Mouse (Mus musculus) gonadal fat pad, adult 2 months (tissue): ENCODE results near the gene 5830411N06Rik. TPM values are rescaled to one million over a fixed set of nuclear protein-coding genes. Genes with fewer than 3 reads are reported as not detected.

Experiments
- DNase-seq: peaks from one replicate; pipeline ENCODE4 v3.0.0-alpha.2; 2012; ENCODE audit warnings: low read depth
- polyA plus RNA-seq: library from polyadenylated mRNA; depleted of rRNA; stranded (reverse); fragments of >200 nt; gene quantifications from 2 replicates; pipeline ENCODE4 v1.2.3, GENCODE M21; 2012; rRNA removed

5830411N06Rik gene
- 0.13 and 0.14 TPM in 2 replicates for polyA plus RNA-seq

- no peak for DNase-seq
Measured at GRCm38 (mm10) chr7:140247216-140247615, at the start of gene 5830411N06Rik. Gene 5830411N06Rik (plus strand): TSS chr7:140247284.

- DNase-seq: no peak
Measured at GRCm38 (mm10) chr7:140201090-140201489, 46.0 kb upstream of the 5830411N06Rik start.

- DNase-seq: no peak
Measured at GRCm38 (mm10) chr7:140205864-140206263, 41.2 kb upstream of the 5830411N06Rik start, which contains the start of gene Olfr524. Gene Olfr524 (minus strand): TSS chr7:140205964.

GRCm38 (mm10) chr7:140206904-140207303 lies 40.2 kb upstream of the 5830411N06Rik start:
- no peak for DNase-seq

- no peak for DNase-seq
Measured at GRCm38 (mm10) chr7:140208153-140208552, 38.9 kb upstream of the 5830411N06Rik start.

GRCm38 (mm10) chr7:140208677-140209076 lies 38.4 kb upstream of the 5830411N06Rik start:
- no peak for DNase-seq

GRCm38 (mm10) chr7:140213841-140214240 lies 33.2 kb upstream of the 5830411N06Rik start:
- DNase-seq: no peak

GRCm38 (mm10) chr7:140217967-140218366 lies 29.1 kb upstream of the 5830411N06Rik start, which contains the start of gene Cd163l1:
Gene Cd163l1 (plus strand): TSS chr7:140218267.
- no peak for DNase-seq

GRCm38 (mm10) chr7:140219268-140219667 lies 27.8 kb upstream of the 5830411N06Rik start:
- no peak for DNase-seq

- no peak for DNase-seq
Measured at GRCm38 (mm10) chr7:140220375-140220774, 26.7 kb upstream of the 5830411N06Rik start.

- DNase-seq: no peak
Measured at GRCm38 (mm10) chr7:140224209-140224608, 22.9 kb upstream of the 5830411N06Rik start.

- no peak for DNase-seq
Measured at GRCm38 (mm10) chr7:140228476-140228875, 18.6 kb upstream of the 5830411N06Rik start.

- no peak for DNase-seq
Measured at GRCm38 (mm10) chr7:140231026-140231425, 16.1 kb upstream of the 5830411N06Rik start.

GRCm38 (mm10) chr7:140233696-140234095 lies 13.4 kb upstream of the 5830411N06Rik start:
- DNase-seq: no peak

- no peak for DNase-seq
Measured at GRCm38 (mm10) chr7:140253780-140254299, 6.8 kb downstream of the 5830411N06Rik start.

- DNase-seq: no peak
Measured at GRCm38 (mm10) chr7:140295746-140296145, 48.7 kb downstream of the 5830411N06Rik start.

- DNase-seq: no peak
Measured at GRCm38 (mm10) chr7:140296876-140297275, 49.8 kb downstream of the 5830411N06Rik start.

- no peak for DNase-seq
Measured at GRCm38 (mm10) chr7:140299416-140299815, 52.3 kb downstream of the 5830411N06Rik start.

- DNase-seq: no peak
Measured at GRCm38 (mm10) chr7:140319861-140320385, 72.8 kb downstream of the 5830411N06Rik start.

- DNase-seq: no peak
Measured at GRCm38 (mm10) chr7:140320558-140320957, 73.5 kb downstream of the 5830411N06Rik start, which contains the start of gene Olfr525. Gene Olfr525 (plus strand): TSS chr7:140320858.

GRCm38 (mm10) chr7:140321135-140321534 lies 74.1 kb downstream of the 5830411N06Rik start:
- DNase-seq: no peak

- no peak for DNase-seq
Measured at GRCm38 (mm10) chr7:140329766-140330304, 82.8 kb downstream of the 5830411N06Rik start.

- no peak for DNase-seq
Measured at GRCm38 (mm10) chr7:140333717-140334116, 86.6 kb downstream of the 5830411N06Rik start, which contains the start of gene Olfr527. Gene Olfr527 (plus strand): TSS chr7:140334017.
